Mouse (Mus musculus): ENCODE results near the gene Tuft1.
A peak's percentile ranks its signal among the peaks of the same experiment; 100 is the strongest.
"Not testable (repeated sequence)": the region's sequence is repeated elsewhere in the genome, so short reads cannot be mapped to it uniquely, and the experiment has no call there.

GRCm38 (mm10) chr3:94658740-94659095, at the start of gene Tuft1:
- not testable (repeated sequence) for TF ChIP-seq ZNF384 (IDR thresholded peaks at IDR 0.05; ENCODE audit: low read depth, low read length); CTCF (conservative IDR thresholded peaks at IDR 0.05 in 1 of 2, IDR thresholded peaks at IDR 0.05 in 1 of 2; ENCODE audit: low read depth in 2 of 2, low read length in 2 of 2); POLR2A (IDR thresholded peaks at IDR 0.05; ENCODE audit: low read depth, low read length); MAFK (IDR thresholded peaks at IDR 0.05; ENCODE audit: insufficient replicate concordance, low read length); UBTF (IDR thresholded peaks at IDR 0.05; ENCODE audit: low read depth, low read length); MAZ (IDR thresholded peaks at IDR 0.05; ENCODE audit: low read depth, low read length); HCFC1 (IDR thresholded peaks at IDR 0.05; ENCODE audit: low read depth, low read length); USF1 (IDR thresholded peaks at IDR 0.05; ENCODE audit: low read depth, low read length); RCOR1 (conservative IDR thresholded peaks at IDR 0.05; ENCODE audit: low read depth, low read length); EP300 (IDR thresholded peaks at IDR 0.05; ENCODE audit: low read length)
- peak; percentile 19; the same call in 1 of the 2 replicates for TF ChIP-seq NRF1 (IDR thresholded peaks at IDR 0.05; ENCODE audit: low read depth, low read length)
